Mouse (Mus musculus) lung, postnatal 4 days (tissue): ENCODE measurements at regions not wholly inside any gene's neighbourhood (a gene's known extent, or its start where the extent isn't known, plus 50 kb on each side); places are given as distances from the start of the nearest gene placed in this dataset.
A peak's percentile ranks its signal among the peaks of the same experiment; 100 is the strongest.
"Not testable (repeated sequence)": the region's sequence is repeated elsewhere in the genome, so short reads cannot be mapped to it uniquely, and the experiment has no call there.

Experiments
- DNase-seq, 2 experiments: peaks; one replicate each; pipeline ENCODE4 v3.0.0; 2021

DNA sequence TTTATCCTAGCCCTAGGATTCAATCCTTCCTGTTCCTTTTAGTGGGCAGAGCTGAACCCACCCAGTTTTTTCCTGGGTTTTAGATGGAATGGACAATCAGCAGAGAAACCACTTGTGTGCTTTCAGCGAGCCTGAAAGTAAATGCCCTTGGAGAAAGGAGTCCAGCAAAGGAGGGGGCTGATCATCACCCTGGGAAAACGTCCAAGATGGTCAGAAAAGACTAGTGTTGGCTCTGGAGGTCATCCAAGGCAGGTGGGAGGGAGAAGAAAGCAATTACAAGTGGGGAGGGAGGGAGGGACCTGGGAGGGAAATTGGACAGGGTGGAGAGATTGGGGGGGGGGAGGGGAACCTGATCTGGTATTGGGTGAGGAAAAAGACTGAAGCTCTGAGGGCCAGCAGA is 55.6 kb upstream of the Zfp366 start:
- no peak for DNase-seq

DNA sequence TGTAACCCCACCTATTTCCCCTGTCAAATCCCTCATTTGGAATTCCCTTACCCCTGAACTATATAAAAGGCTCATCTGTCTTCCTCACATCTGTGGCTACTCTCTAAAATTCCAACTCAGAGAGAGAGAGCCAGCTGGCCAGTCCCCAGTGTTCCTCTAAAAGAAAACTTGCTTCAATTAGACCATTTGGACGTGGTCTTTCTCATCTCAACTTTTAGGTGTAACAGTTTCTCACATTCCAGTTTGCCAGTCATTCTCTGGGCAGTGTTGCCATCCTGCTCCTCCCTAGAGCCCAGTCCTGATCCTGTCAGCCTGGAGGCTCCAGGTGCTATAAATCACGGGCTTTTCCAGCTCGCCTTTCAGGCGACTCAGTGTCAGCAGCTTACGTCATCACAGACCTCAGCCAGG is 56.3 kb upstream of the Zfp366 start:
- DNase-seq = no peak

- no peak for DNase-seq
Observed at GRCm38 (mm10) chr13:99127716-99128115, 56.9 kb upstream of the Zfp366 start.

DNA sequence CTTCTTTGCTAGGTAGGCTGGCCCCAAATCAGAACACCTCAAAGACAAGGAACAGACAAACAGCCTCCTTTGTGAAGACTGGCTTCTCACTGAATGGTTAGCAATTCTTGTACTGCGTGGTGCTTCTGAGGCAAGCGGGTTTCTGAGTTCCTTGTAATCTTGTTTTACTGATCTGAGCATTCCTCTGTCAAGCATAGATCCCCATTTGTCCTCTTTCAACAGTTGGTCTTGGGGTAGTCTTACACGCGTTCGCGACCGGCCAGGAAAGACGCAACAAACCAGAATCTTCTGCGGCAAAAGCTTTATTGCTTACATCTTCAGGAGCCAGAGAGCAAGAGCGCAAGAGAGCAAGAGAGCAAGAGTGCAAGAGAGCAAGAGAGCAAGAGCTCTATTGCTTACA is 57.7 kb upstream of the Zfp366 start:
- DNase-seq = not testable (repeated sequence)

GRCm38 (mm10) chr13:99126538-99126937 is 58.1 kb upstream of the Zfp366 start:
- DNase-seq = no peak

DNA sequence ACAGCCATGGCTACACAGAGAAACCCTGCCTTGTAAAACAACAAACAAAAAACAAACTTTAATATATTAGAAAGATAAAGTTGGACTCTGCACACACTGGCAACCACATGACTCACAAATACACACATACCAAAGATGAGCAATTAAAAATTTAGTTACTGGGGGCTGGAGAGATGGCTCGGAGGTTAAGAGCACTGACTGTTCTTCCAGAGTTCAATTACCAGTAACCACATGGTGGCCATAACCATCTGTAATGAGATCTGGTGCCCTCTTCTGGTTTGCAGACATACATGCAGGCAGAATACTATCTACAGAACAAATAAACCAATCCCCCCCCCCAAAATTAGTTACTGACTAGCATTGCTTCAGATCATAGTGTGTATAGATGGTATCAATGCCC is 58.7 kb upstream of the Zfp366 start:
- DNase-seq = no peak

- DNase-seq = peak; percentile 56 to 86
Observed at GRCm38 (mm10) chr13:99124894-99125570, 59.6 kb upstream of the Zfp366 start.

GRCm38 (mm10) chr13:99124141-99124540 is 60.5 kb upstream of the Zfp366 start:
- no peak for DNase-seq

- no peak for DNase-seq
Observed at GRCm38 (mm10) chr13:99123476-99124140, 61.0 kb upstream of the Zfp366 start.

GRCm38 (mm10) chr13:99122539-99122938 is 62.1 kb upstream of the Zfp366 start:
- not testable (repeated sequence) for DNase-seq

DNA sequence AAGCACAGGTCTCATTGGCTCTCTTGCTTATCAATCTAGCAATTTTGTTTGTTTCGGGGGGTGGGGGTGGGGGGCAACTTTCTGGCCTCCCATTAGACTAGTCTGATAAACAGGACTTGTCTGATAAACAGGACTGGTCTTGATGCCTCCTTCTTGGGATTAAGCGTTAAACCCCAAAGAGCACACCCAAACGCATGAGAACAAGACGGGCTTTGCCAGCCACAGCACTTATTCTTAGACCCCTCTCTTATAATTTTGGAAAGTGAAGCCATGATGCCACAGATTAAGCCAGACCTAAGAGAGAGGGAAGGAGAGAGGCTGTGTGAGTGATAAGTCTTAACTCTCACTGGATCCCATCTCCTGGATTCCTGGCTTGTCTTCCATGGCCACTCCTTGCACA is 63.5 kb upstream of the Zfp366 start:
- no peak for DNase-seq

DNA sequence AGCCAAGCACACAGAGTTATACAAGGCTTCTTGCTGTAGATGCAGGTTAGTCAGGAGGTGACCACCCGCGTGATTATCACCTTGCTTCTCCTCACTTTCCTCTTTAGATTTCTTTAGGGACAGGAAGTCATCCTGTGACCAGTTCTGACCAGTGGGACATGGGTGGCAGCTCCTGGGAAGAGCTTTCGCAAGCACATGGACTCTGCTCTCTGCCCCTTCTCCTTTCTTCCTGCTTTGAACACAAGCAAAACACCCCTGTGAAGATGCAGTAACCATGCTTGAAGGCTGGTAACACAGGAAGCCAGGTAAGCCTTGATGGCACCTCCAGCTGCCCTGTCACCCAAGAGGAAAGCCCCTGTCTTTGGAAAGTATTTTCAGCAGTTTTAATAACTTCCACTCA is 64.7 kb upstream of the Zfp366 start:
- DNase-seq = no peak

DNA sequence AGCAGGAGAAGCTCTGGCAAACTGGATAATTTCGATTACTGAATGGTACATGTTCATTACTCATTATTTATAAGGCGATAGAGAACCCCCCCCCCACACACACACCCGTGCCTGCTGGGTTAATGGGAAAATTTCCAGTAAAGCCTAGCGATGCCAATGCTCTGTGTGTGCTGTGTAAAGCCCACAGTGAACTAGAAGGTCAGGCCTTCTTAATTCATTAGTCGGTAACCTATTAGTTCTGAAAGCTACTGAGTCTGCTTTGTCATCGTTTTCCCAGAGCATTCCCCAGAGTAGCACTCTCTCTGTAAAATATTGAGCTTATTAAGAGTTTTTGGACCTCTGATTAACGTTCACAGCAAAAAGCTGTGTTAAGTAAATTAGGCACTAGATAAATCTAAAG is 65.7 kb upstream of the Zfp366 start:
- no peak for DNase-seq

DNA sequence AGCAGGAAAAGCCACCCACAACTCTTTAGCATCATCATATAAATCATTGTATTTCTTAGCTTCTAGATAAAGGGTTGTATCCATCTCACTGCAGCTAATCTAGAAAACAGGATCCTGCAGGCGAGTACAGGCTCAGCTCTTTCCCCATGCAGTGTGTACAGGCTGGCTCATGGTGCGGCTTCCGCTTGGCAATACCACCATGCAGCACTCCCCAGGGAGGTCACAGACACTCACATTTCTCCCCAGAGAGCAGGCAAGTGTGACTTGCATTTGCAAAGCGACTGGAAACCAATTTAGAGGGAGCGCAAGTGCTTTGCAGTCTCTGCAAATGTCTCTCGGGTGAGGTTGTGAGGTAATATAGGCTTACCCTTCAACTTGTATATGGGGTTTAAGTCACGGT is 69.1 kb upstream of the Zfp366 start:
- no peak for DNase-seq

DNA sequence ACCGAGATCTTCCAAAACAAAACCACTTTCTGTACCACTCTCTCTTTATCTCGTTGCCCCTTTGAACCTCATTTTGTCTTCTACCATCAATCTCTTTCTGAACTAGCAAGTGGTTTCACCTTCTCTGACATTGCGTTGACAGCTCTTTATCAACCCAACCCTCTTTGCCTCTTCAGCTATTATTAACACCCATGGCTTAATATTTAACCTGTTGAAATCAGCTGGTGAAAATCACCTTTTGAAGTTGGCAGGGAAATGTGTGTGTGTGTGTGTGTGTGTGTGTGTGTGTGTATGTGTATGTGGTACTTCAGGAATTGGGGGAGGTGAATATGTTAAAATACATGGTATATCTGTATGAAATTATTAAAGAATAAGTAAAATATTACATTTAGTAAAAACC is 70.1 kb upstream of the Zfp366 start:
- DNase-seq = no peak

GRCm38 (mm10) chr13:99111736-99112386 is 72.8 kb upstream of the Zfp366 start:
- no peak for DNase-seq

- no peak for DNase-seq
Observed at GRCm38 (mm10) chr13:99107983-99108382, 76.6 kb upstream of the Zfp366 start.

DNA sequence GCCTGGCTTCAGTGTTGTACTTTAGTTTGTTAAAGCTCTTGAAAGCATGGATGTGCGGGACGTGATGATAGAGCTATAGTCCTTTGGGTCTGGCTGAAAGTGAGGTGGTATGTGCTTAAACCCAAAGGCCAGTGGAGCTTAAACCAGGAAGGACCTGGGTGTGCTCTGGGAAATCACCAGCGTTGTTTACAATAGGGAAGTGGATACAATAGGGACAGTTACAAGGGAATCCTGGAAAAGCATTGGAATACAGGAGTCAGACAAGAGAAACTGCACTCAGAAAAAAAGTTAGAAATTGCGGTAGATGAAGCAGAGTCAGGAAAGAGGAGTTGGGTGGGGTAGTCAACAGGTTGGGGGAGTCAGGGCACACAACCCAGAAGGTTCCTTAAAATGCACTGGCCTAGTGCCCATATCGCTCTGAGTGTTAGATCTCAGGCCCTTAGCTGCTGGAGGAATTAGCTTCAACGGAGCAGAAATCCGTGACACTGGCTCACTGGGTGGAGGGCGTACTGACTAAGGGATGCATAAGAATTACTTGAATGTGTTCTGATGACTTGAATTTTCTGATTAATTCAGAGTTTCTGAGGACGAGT is 82.4 kb upstream of the Zfp366 start:
- no peak for DNase-seq

DNA sequence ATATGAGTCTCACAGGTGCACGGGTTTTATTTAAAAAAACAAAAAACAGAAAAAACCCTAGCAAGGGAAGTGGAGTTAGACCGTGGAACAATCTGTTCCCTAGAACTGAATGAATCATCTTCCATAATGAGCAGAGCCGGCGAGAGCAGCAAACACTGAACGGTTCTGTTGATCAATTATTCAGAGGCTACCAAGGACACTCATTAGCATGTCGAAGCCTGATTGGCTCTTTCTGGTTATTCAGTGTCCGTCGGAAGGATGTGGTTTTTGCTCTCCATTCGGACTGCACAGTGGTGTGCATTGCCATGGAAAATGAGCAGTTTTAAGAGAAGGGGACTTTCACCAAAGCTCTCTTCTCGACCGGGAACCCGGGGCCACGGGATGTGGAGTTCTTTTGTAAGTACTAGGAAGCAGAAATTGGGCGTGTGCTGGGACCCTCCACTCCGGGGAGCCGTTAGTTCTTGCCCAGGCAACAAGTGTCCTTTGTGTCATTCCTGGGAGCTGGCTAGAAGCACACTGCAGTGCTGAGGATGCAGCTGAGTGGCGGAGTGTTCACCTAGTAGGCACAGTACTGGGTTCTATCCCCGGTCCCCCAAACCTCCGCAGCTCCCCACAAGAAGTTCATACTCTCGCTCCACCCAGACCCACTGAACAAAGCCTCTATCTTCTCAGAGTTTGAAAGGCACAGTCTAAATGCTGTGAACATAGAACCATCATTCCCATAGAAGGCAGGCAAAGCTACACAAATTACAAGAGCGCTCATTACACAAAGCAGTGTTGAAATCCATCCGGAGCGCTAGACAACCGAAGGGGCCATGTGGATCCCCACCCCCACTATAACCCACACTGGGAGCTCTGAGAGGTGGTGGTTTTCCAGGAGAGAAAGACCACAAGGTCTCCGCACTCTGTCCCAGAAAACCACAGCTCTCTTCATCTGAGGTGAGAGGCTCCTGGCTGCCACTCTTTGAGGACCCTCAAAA is 83.9 kb upstream of the Zfp366 start:
- DNase-seq = no peak

DNA sequence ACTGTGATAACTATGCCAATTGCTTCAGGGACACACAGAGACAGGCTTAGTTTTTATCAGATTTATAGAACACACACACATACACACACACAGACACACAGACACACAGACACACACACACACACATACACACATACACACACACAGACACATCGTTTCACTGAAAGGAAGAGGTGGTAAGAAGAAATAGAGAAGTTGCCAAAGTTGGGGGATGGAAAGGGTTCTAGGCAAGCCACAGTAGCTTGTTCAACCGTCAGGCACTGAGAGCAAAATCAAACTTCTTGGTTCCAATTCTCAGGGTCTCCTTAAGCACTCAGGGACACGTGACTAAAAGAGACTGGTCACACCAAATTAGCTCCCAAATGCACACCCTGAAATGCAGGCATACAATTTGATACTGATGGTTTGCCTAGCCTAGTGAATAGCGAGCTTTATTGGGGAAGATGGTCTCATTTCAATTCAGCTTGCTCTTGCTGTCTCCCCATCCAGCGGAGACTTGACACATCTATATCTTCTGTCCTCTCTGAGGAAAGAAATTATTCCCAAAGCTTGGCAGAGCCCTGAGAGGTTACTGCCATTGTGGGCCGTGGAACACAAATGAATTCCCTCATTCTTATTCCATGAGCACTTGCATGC is 84.7 kb upstream of the Zfp366 start:
- no peak for DNase-seq

- DNase-seq = no peak
Observed at GRCm38 (mm10) chr13:99099226-99099625, 85.4 kb upstream of the Zfp366 start.
